Mouse (Mus musculus): ENCODE results near the gene Dpy19l1.
A peak's percentile ranks its signal among the peaks of the same experiment; 100 is the strongest.

The Dpy19l1 gene

GRCm38 (mm10) chr9:24470166-24470565 lies 32.8 kb downstream of the Dpy19l1 start:
- DNase-seq (ENCODE audit: low spot score in 2 of 2) = no peak

- DNase-seq (ENCODE audit: low spot score in 2 of 2) = no peak
Measured at GRCm38 (mm10) chr9:24467186-24467585, 35.8 kb downstream of the Dpy19l1 start.

- no peak for DNase-seq (ENCODE audit: low spot score in 2 of 2)
Measured at GRCm38 (mm10) chr9:24466649-24467048, 36.3 kb downstream of the Dpy19l1 start.

GRCm38 (mm10) chr9:24461379-24461961 lies 41.5 kb downstream of the Dpy19l1 start:
- no peak for DNase-seq (ENCODE audit: low spot score in 2 of 2)

GRCm38 (mm10) chr9:24453833-24454232 lies 49.1 kb downstream of the Dpy19l1 start:
- no peak for DNase-seq (ENCODE audit: low spot score in 2 of 2)

GRCm38 (mm10) chr9:24450976-24451375 lies 52.0 kb downstream of the Dpy19l1 start:
- DNase-seq (ENCODE audit: low spot score in 2 of 2) = no peak

GRCm38 (mm10) chr9:24450524-24450923 lies 52.4 kb downstream of the Dpy19l1 start:
- no peak for DNase-seq (ENCODE audit: low spot score in 2 of 2)

- no peak for DNase-seq (ENCODE audit: low spot score in 2 of 2)
Measured at GRCm38 (mm10) chr9:24434901-24435300, 68.0 kb downstream of the Dpy19l1 start.

- DNase-seq (ENCODE audit: low spot score in 2 of 2) = no peak
Measured at GRCm38 (mm10) chr9:24429721-24430120, 73.2 kb downstream of the Dpy19l1 start.

GRCm38 (mm10) chr9:24425679-24426078 lies 77.3 kb downstream of the Dpy19l1 start:
- no peak for DNase-seq (ENCODE audit: low spot score in 2 of 2)

GRCm38 (mm10) chr9:24423241-24423640 lies 79.7 kb downstream of the Dpy19l1 start:
- no peak for DNase-seq (ENCODE audit: low spot score in 2 of 2)

- DNase-seq (ENCODE audit: low spot score in 2 of 2) = no peak
Measured at GRCm38 (mm10) chr9:24421888-24422287, 81.1 kb downstream of the Dpy19l1 start.

GRCm38 (mm10) chr9:24421221-24421620 lies 81.7 kb downstream of the Dpy19l1 start:
- no peak for DNase-seq (ENCODE audit: low spot score in 2 of 2)

GRCm38 (mm10) chr9:24420144-24420543 lies 82.8 kb downstream of the Dpy19l1 start:
- DNase-seq (ENCODE audit: low spot score in 2 of 2) = no peak

GRCm38 (mm10) chr9:24418281-24418680 lies 84.7 kb downstream of the Dpy19l1 start:
- no peak for DNase-seq (ENCODE audit: low spot score in 2 of 2)

GRCm38 (mm10) chr9:24411483-24411882 lies 91.5 kb downstream of the Dpy19l1 start:
- no peak for DNase-seq (ENCODE audit: low spot score in 2 of 2)

GRCm38 (mm10) chr9:24410439-24410838 lies 92.5 kb downstream of the Dpy19l1 start:
- DNase-seq (ENCODE audit: low spot score in 2 of 2) = no peak

- no peak for DNase-seq (ENCODE audit: low spot score in 2 of 2)
Measured at GRCm38 (mm10) chr9:24407992-24408391, 94.9 kb downstream of the Dpy19l1 start.

GRCm38 (mm10) chr9:24394146-24394545 lies 108.8 kb downstream of the Dpy19l1 start:
- DNase-seq (ENCODE audit: low spot score in 2 of 2) = no peak

- DNase-seq (ENCODE audit: low spot score in 2 of 2) = peak in 1 of 2 experiments; percentile 11
Measured at GRCm38 (mm10) chr9:24390807-24391370, 112.1 kb downstream of the Dpy19l1 start.

GRCm38 (mm10) chr9:24387230-24387629 lies 115.7 kb downstream of the Dpy19l1 start:
- no peak for DNase-seq (ENCODE audit: low spot score in 2 of 2)

GRCm38 (mm10) chr9:24379321-24379720 lies 123.6 kb downstream of the Dpy19l1 start:
- DNase-seq (ENCODE audit: low spot score in 2 of 2) = no peak

- no peak for DNase-seq (ENCODE audit: low spot score in 2 of 2)
Measured at GRCm38 (mm10) chr9:24378848-24379247, 124.1 kb downstream of the Dpy19l1 start.
